Mouse (Mus musculus) adrenal gland, postnatal 10 days (tissue): Measurements from ENCODE around the gene Serpinb2. TPM values are rescaled to one million over a fixed set of nuclear protein-coding genes. Genes with fewer than 3 reads are reported as not detected.

Experiments
- DNase-seq: peaks from one replicate; pipeline ENCODE4 v3.0.0; 2021; ENCODE audit warnings: mixed read lengths
- total RNA-seq, 2 experiments: library from RNA; stranded (reverse); gene quantifications; 2 replicates each; pipeline ENCODE4 v1.2.3; 2021

Serpinb2 gene
- total RNA-seq, 2 experiments from 2014 or later, result 0.39 to 0.51 TPM

GRCm38 (mm10) chr1:107582900-107583299 lies 71.7 kb downstream of the Serpinb2 start:
- DNase-seq, result no peak

- DNase-seq, result no peak
These were observed 72.7 kb downstream of the Serpinb2 start for GRCm38 (mm10) chr1:107583958-107584376.

GRCm38 (mm10) chr1:107584932-107585331 lies 73.7 kb downstream of the Serpinb2 start:
- DNase-seq, result no peak

Other genes starting within 250 kb of the Serpinb2 start
- gene Serpinb3b, start 233.1 kb upstream of the Serpinb2 start, total RNA-seq, result not detected
- not detected for gene Serpinb3c, start 233.1 kb upstream of the Serpinb2 start, total RNA-seq
- gene Serpinb11, start 150.2 kb upstream of the Serpinb2 start, total RNA-seq, result not detected
- not detected for gene Serpinb7, start 111.8 kb upstream of the Serpinb2 start, total RNA-seq
- 1 to 10 TPM; 3.4 to 4.1 TPM for gene Serpinb8, start 78.6 kb downstream of the Serpinb2 start, total RNA-seq